Mouse (Mus musculus): Measurements from ENCODE around the gene Naa38. TPM values are rescaled to one million over a fixed set of nuclear protein-coding genes. Genes with fewer than 3 reads are reported as not detected.
A peak's percentile ranks its signal among the peaks of the same experiment; 100 is the strongest.

Naa38 gene
- polyA plus RNA-seq, 1 experiment from 2014 or later: 136 TPM

GRCm38 (mm10) chr11:69406867-69407723 is 11.8 kb downstream of the Naa38 start:
- H3K4me1 ChIP-seq: peaks cover 53% of the 10 kb centered on the region
- no peaks in the 10 kb centered on the region for H3K9me3 ChIP-seq
- H3K27me3 ChIP-seq (ENCODE audit: poor library complexity, severe bottlenecking): no peaks in the 10 kb centered on the region
- DNase-seq (ENCODE audit: extremely low spot score, low spot score): no peak
- WGBS: 88% methylated on average over 16 of the region's 16 CpGs
- H3K36me3 ChIP-seq (replicated peaks): peaks cover 71% of the 10 kb centered on the region
- H3K27ac ChIP-seq: no peak overlapping the region; the same call in none of the 2 replicates
- H3K4me3 ChIP-seq: peak overlapping the region; percentile 79; the same call in 1 of the 2 replicates

DNA sequence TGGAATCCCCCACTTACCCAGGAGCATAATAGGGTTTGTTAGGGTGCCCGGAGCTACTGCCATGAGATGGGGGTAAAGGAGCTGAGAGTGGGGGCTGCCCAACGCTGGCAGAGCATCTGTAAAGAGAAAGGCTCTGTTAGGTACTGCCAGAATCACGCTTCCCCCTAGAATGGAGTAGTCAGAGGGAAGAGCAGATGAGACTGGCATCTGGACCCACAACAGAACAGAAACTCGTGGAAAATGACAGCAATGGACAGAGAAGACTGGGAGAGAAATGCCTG is 12.4 kb downstream of the Naa38 start:
- DNase-seq (ENCODE audit: extremely low spot score, low spot score): no peak
- Histone ChIP-seq H3K4me3 (peak overlapping the region; percentile 79; the same call in 1 of the 2 replicates), H3K9me3 (no peaks in the 10 kb centered on the region), H3K27ac (peak overlapping the region; percentile 99; the same call in 1 of the 2 replicates), H3K4me1 (peaks cover 59% of the 10 kb centered on the region), H3K27me3 (ENCODE audit: poor library complexity, severe bottlenecking) (no peaks in the 10 kb centered on the region), H3K36me3 (replicated peaks) (peaks cover 70% of the 10 kb centered on the region)
- WGBS: 89% methylated on average over 4 of the region's 4 CpGs

DNA sequence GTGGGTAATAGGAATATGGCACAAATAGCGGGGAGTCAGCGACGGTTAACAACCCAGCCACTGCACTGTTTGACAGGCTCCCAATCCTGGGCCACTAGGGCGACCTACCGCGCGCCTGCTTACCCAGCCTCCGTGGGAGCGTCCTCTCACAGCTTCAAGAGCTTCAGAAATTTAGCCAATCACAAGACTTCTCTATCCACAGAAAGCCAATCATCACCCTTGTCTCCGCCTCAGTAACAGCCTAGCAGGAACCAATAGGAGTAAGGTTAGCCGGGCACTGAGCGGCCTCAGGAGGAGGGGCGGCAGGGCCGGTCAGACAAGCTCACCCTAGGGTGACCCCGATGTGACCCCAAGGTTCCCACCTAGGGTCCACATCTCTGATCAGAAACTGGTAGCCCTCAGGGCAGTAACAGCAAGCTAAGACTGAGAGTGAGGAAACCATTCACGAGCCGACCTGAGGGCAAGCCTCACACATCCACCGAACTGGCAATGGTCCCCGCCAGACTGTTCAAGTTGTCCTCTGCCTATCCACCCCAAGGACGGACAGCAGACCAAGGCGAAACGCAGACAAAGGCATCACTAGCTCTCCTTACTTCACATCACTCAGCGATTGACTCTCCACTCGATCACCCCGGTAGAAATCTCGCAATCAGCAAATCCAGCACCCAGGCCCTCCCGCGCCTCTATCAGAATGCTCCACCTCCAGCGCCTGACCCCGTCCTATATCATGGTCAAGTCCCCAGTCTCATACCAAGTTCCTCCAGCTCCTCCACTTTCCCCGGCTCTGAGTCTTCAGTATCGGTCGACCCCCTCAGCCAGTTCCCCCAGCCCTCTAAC is 13.5 kb downstream of the Naa38 start:
- peak; percentile 80 for DNase-seq (ENCODE audit: extremely low spot score, low spot score)
- H3K27me3 ChIP-seq (ENCODE audit: poor library complexity, severe bottlenecking): no peaks in the 10 kb centered on the region
- under 1% methylated on average over 33 of the region's 33 CpGs for WGBS
- H3K4me3 ChIP-seq: peak overlapping the region; percentile 79
- peaks cover 70% of the 10 kb centered on the region for H3K4me1 ChIP-seq
- H3K27ac ChIP-seq: peak overlapping the region; percentile 99
- H3K9me3 ChIP-seq: no peaks in the 10 kb centered on the region
- H3K36me3 ChIP-seq (replicated peaks): peaks cover 70% of the 10 kb centered on the region

- H3K9me3 ChIP-seq: no peaks in the 10 kb centered on the region
- peak overlapping the region; percentile 79 for H3K4me3 ChIP-seq
- H3K36me3 ChIP-seq (replicated peaks): peaks cover 66% of the 10 kb centered on the region
- H3K27me3 ChIP-seq (ENCODE audit: poor library complexity, severe bottlenecking): no peaks in the 10 kb centered on the region
- DNase-seq (ENCODE audit: extremely low spot score, low spot score): peak; percentile 92
- under 1% methylated on average over 43 of the region's 46 CpGs for WGBS
- H3K4me1 ChIP-seq: peaks cover 77% of the 10 kb centered on the region
- peak overlapping the region; percentile 99 for H3K27ac ChIP-seq
Measured at GRCm38 (mm10) chr11:69409378-69410044, 14.2 kb downstream of the Naa38 start.

- H3K4me3 ChIP-seq: peak overlapping the region; percentile 79
- WGBS: 0% methylated on average over 18 of the region's 18 CpGs
- DNase-seq (ENCODE audit: extremely low spot score, low spot score): no peak
- no peaks in the 10 kb centered on the region for H3K27me3 ChIP-seq (ENCODE audit: poor library complexity, severe bottlenecking)
- H3K36me3 ChIP-seq (replicated peaks): peaks cover 61% of the 10 kb centered on the region
- H3K27ac ChIP-seq: peak overlapping the region; percentile 99
- H3K4me1 ChIP-seq: peaks cover 82% of the 10 kb centered on the region
- no peaks in the 10 kb centered on the region for H3K9me3 ChIP-seq
Measured at GRCm38 (mm10) chr11:69410045-69410309, 14.7 kb downstream of the Naa38 start.

DNA sequence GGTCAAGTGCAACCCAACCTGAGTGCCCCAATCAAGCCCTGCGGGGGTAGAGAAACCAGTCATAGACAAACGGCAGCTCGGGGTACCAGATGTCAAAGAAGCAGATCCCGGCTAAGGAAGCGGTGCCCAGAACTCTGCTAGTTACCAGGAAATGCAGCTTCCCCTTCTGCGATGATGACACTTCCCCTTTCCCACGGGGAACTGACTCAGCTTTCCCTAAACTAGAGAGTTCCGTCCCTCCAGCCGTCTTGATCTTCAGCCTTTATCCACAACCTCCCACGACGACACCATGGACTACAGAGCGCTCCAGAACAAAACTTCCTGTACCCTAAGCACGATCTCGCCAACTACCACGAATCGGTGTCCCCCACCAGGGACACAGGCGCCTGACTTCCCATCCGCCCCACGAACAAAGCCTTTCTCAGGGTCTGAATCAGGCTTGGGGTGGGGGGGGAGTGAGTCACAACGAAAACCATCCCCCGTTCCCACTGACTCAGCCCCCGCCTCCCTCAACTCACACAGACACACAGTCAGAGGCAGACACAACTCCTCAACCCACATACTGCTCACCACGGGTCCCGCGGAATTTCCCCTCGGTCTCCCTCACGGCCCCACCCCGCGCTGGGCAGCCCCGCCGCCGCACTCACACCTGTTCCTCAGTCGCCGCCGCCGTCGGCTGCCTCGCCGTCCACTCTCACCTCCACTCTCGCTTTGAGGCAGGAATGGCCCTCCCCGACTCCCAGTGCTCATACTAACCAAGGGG is 15.2 kb downstream of the Naa38 start:
- H3K27ac ChIP-seq: peak overlapping the region; percentile 99
- H3K4me1 ChIP-seq: peaks cover 87% of the 10 kb centered on the region
- no peaks in the 10 kb centered on the region for H3K9me3 ChIP-seq
- peak overlapping the region; percentile 79 for H3K4me3 ChIP-seq
- H3K36me3 ChIP-seq (replicated peaks): peaks cover 56% of the 10 kb centered on the region
- H3K27me3 ChIP-seq (ENCODE audit: poor library complexity, severe bottlenecking): no peaks in the 10 kb centered on the region
- DNase-seq (ENCODE audit: extremely low spot score, low spot score): no peak
- under 1% methylated on average over 41 of the region's 41 CpGs for whole genome bisulfite sequencing

DNA sequence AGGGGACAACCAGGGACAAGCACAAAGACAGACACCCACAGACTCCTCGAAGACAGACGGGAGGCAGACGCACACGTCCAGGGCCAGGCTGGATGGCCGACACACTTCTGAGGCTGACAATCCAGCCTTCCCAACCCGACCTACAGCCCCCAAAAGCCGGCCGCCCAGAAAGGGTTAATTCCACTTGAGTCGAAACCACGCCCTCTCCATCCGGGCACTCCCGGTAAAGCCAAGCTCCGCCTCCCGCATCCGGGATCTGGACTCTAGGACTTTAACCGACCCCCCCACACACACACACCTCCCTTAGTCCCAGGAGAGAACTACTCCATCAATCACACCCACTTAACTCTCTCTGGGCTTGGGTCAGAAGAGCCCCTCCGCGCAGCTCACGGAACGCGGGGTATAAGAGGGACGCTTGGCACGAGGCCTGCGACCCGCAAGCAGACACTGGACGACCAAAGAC is 15.8 kb downstream of the Naa38 start:
- peak overlapping the region; percentile 79 for H3K4me3 ChIP-seq
- peak; percentile 97 for DNase-seq (ENCODE audit: extremely low spot score, low spot score)
- H3K27ac ChIP-seq: peak overlapping the region; percentile 99
- H3K36me3 ChIP-seq (replicated peaks): peaks cover 50% of the 10 kb centered on the region
- H3K9me3 ChIP-seq: no peaks in the 10 kb centered on the region
- WGBS: under 1% methylated on average over 26 of the region's 26 CpGs
- H3K27me3 ChIP-seq (ENCODE audit: poor library complexity, severe bottlenecking): no peaks in the 10 kb centered on the region
- H3K4me1 ChIP-seq: peaks cover 93% of the 10 kb centered on the region

DNA sequence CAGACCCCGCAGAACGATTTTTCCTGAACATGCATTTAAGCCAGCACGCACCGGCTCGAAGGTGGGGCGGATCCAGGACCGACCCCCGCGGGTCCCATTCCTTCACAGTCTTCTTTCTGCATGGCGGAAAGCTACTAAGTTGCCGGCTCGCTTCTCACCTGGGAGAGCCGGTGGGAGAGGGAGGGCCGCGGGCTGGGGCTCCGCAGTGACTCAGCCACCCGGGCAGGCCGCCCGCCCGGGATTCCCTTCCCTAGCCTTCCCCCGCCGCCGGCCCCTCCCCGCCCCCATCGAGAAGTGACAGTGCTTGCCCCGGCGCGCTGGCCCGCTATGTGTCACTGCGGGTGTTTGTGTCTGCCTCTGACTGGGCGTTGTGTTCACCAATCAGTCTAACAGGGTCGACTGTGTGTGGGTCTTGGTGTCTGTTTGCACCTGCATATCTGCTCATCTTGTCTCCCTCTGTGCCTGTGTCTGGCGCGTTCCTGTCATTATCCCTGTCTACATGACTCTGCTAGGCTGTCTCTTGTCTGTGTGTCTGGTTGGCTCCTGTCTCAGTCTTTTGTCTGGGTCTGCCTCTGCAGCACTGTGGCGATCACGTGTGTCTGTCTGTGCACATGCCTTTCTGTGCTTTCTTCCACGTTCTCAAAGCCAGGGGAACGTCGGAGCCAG is 16.4 kb downstream of the Naa38 start:
- peaks cover 44% of the 10 kb centered on the region for H3K36me3 ChIP-seq (replicated peaks)
- H3K4me1 ChIP-seq: peaks cover 99% of the 10 kb centered on the region
- H3K9me3 ChIP-seq: no peaks in the 10 kb centered on the region
- peak overlapping the region; percentile 79 for H3K4me3 ChIP-seq
- under 1% methylated on average over 39 of the region's 39 CpGs for WGBS
- peak overlapping the region; percentile 99 for H3K27ac ChIP-seq
- no peaks in the 10 kb centered on the region for H3K27me3 ChIP-seq (ENCODE audit: poor library complexity, severe bottlenecking)
- peak; percentile 68 for DNase-seq (ENCODE audit: extremely low spot score, low spot score)

- Histone ChIP-seq H3K9me3 (no peaks in the 10 kb centered on the region), H3K4me3 (peak overlapping the region; percentile 79), H3K4me1 (peaks cover 99% of the 10 kb centered on the region), H3K36me3 (replicated peaks) (peaks cover 36% of the 10 kb centered on the region), H3K27me3 (ENCODE audit: poor library complexity, severe bottlenecking) (no peaks in the 10 kb centered on the region), H3K27ac (peak overlapping the region; percentile 99)
- 74% methylated on average over 7 of the region's 7 CpGs for WGBS
- DNase-seq (ENCODE audit: extremely low spot score, low spot score): no peak
Measured at GRCm38 (mm10) chr11:69412548-69412947, 17.3 kb downstream of the Naa38 start.

GRCm38 (mm10) chr11:69413221-69414181 is 18.2 kb downstream of the Naa38 start, which contains the start of gene Kdm6b:
TSS of gene Kdm6b (minus strand) at chr11:69413675.
- H3K27ac ChIP-seq: peak within 1 kb of the TSS; percentile 99
- H3K27me3 ChIP-seq (ENCODE audit: poor library complexity, severe bottlenecking): no peaks in the 10 kb centered on the region
- H3K4me3 ChIP-seq: peak within 1 kb of the TSS; percentile 79
- DNase-seq (ENCODE audit: extremely low spot score, low spot score): peak; percentile 50
- no peaks in the 10 kb centered on the region for H3K9me3 ChIP-seq
- peaks cover 99% of the 10 kb centered on the region for H3K4me1 ChIP-seq
- 51% methylated on average over 12 of the region's 12 CpGs for WGBS
- H3K36me3 ChIP-seq (replicated peaks): peaks cover 28% of the 10 kb centered on the region

All from forebrain, embryonic 10.5 days (tissue).